Mouse (Mus musculus): ENCODE data around the gene Lman2.

Lman2 gene

GRCm38 (mm10) chr13:55362453-55363060 is at the start of gene Lman2:
Gene Lman2, minus strand, starts transcription at chr13:55362783.
- DNase-seq, result peak; percentile 94 to 96

- DNase-seq, result no peak
Measured at GRCm38 (mm10) chr13:55411826-55412225, 49.2 kb upstream of the Lman2 start.

GRCm38 (mm10) chr13:55408546-55409120 is 46.0 kb upstream of the Lman2 start:
- DNase-seq, result no peak

- DNase-seq, result no peak
Measured at GRCm38 (mm10) chr13:55407341-55407740, 44.8 kb upstream of the Lman2 start.

GRCm38 (mm10) chr13:55405783-55406390 is 43.3 kb upstream of the Lman2 start:
- DNase-seq, result no peak

- peak; percentile 81 to 86 for DNase-seq
Measured at GRCm38 (mm10) chr13:55404853-55405782, 42.5 kb upstream of the Lman2 start.

GRCm38 (mm10) chr13:55403935-55404852 is 41.6 kb upstream of the Lman2 start:
- DNase-seq, result no peak

- DNase-seq, result no peak
Measured at GRCm38 (mm10) chr13:55403266-55403665, 40.7 kb upstream of the Lman2 start.

- DNase-seq, result no peak
Measured at GRCm38 (mm10) chr13:55400039-55400346, 37.4 kb upstream of the Lman2 start.

- DNase-seq, result no peak
Measured at GRCm38 (mm10) chr13:55399300-55400038, 36.9 kb upstream of the Lman2 start.

GRCm38 (mm10) chr13:55398088-55398487 is 35.5 kb upstream of the Lman2 start, which contains the start of gene Slc34a1:
Gene Slc34a1, plus strand, starts transcription at chr13:55398187.
- no peak for DNase-seq

- DNase-seq, result no peak
Measured at GRCm38 (mm10) chr13:55392933-55393332, 30.4 kb upstream of the Lman2 start.

GRCm38 (mm10) chr13:55391626-55392029 is 29.0 kb upstream of the Lman2 start:
- DNase-seq, result no peak

- DNase-seq, result no peak
Measured at GRCm38 (mm10) chr13:55390644-55391043, 28.1 kb upstream of the Lman2 start.

- DNase-seq, result no peak
Measured at GRCm38 (mm10) chr13:55381790-55382189, 19.2 kb upstream of the Lman2 start.

- DNase-seq, result no peak
Measured at GRCm38 (mm10) chr13:55378907-55379580, 16.5 kb upstream of the Lman2 start.

- no peak for DNase-seq
Measured at GRCm38 (mm10) chr13:55375877-55376276, 13.3 kb upstream of the Lman2 start.

GRCm38 (mm10) chr13:55374206-55374924 is 11.8 kb upstream of the Lman2 start:
- no peak for DNase-seq

GRCm38 (mm10) chr13:55371740-55372139 is 9.2 kb upstream of the Lman2 start:
- no peak for DNase-seq

- DNase-seq, result no peak
Measured at GRCm38 (mm10) chr13:55371007-55371681, 8.6 kb upstream of the Lman2 start.

Measured in cerebellum, postnatal 25 days (tissue).